10 mouse cellular contexts compared by ENCODE assay signal in genomic region chr6:100613593-100614267, GRCm38 (mm10). TPM values are rescaled to one million over a fixed set of nuclear protein-coding genes. Genes with fewer than 3 reads are reported as not detected.
DNase-seq lines count a peak whose midpoint lies in the region; ATAC-seq and TF ChIP-seq lines count a peak whose summit lies in the region.
"Had no signal": no experiment of that assay in that cellular context is flagged by ENCODE, and none has a peak within 500 bp of the region (broad histone marks: within the 10 kb centered on the region; RNA-seq: fewer than 3 reads in every experiment).

No protein-coding gene starts in this region.

- no peaks in the 10 kb centered on the region for H3K27me3 ChIP-seq in forebrain, embryonic 13.5 days
- no peaks in the 10 kb centered on the region for H3K27me3 ChIP-seq in forebrain, embryonic 10.5 days (ENCODE audit: poor library complexity, severe bottlenecking)
- H3K27me3 ChIP-seq in midbrain, embryonic 11.5 days (ENCODE audit: control insufficient read depth, insufficient read depth, low read length) = no peaks in the 10 kb centered on the region
- no peaks in the 10 kb centered on the region for H3K27me3 ChIP-seq in midbrain, embryonic 16.5 days (ENCODE audit: control insufficient read depth, insufficient read depth, low read depth, low read length)
- no peaks in the 10 kb centered on the region for H3K27me3 ChIP-seq in lung, postnatal 0 days (replicated peaks; ENCODE audit: insufficient read depth, low read length)
- H3K27me3 ChIP-seq in stomach, postnatal 0 days (ENCODE audit: control insufficient read depth, insufficient read depth, low read length) = no peaks in the 10 kb centered on the region

- H3K36me3 ChIP-seq in forebrain, embryonic 13.5 days (ENCODE audit: poor library complexity, severe bottlenecking) = no peaks in the 10 kb centered on the region
- H3K36me3 ChIP-seq in forebrain, embryonic 10.5 days (replicated peaks) = peaks cover 16% of the 10 kb centered on the region; the same call in 1 of the 2 replicates
- H3K36me3 ChIP-seq in midbrain, embryonic 11.5 days (ENCODE audit: control insufficient read depth, insufficient read depth, low read length) = no peaks in the 10 kb centered on the region
- no peaks in the 10 kb centered on the region for H3K36me3 ChIP-seq in midbrain, embryonic 16.5 days (ENCODE audit: control insufficient read depth, insufficient read depth, low read length)
- H3K36me3 ChIP-seq in lung, postnatal 0 days (ENCODE audit: insufficient read depth, low read length) = no peaks in the 10 kb centered on the region
- no peaks in the 10 kb centered on the region for H3K36me3 ChIP-seq in stomach, postnatal 0 days (ENCODE audit: control insufficient read depth, insufficient read depth, low read length)

- H3K4me2 ChIP-seq in forebrain, embryonic 13.5 days = no peak overlapping the region
- no peak overlapping the region for H3K4me2 ChIP-seq in midbrain, embryonic 11.5 days
- H3K4me2 ChIP-seq in midbrain, embryonic 16.5 days (ENCODE audit: low read length) = no peak overlapping the region
- H3K4me2 ChIP-seq in lung, postnatal 0 days (replicated peaks; ENCODE audit: low read depth, low read length) = no peak overlapping the region
- H3K4me2 ChIP-seq in stomach, postnatal 0 days (replicated peaks; ENCODE audit: low read depth) = no peak overlapping the region

- ATAC-seq in forebrain, embryonic 13.5 days = 0 out of 2 replicates have a peak, but pooled peaks have one; percentile 30
- ATAC-seq in midbrain, embryonic 11.5 days (ENCODE audit: low FRiP score) = no peak
- ATAC-seq in midbrain, embryonic 16.5 days = no peak; the same call in 1 of the 2 replicates
- peak; percentile 72 for ATAC-seq in lung, postnatal 0 days
- 0 out of 2 replicates have a peak, but pooled peaks have one; percentile 26 for ATAC-seq in stomach, postnatal 0 days (ENCODE audit: low FRiP score, low TSS enrichment)

- H3K27ac ChIP-seq in forebrain, embryonic 13.5 days = peak overlapping the region; percentile 19; the same call in 1 of the 2 replicates
- H3K27ac ChIP-seq in forebrain, embryonic 10.5 days = no peak overlapping the region
- no peak overlapping the region for H3K27ac ChIP-seq in midbrain, embryonic 11.5 days (ENCODE audit: low read depth, low read length)
- H3K27ac ChIP-seq in midbrain, embryonic 16.5 days (ENCODE audit: low read length) = no peak overlapping the region
- no peak overlapping the region for H3K27ac ChIP-seq in lung, postnatal 0 days (ENCODE audit: low read length)
- no peak overlapping the region for H3K27ac ChIP-seq in stomach, postnatal 0 days (replicated peaks)

- no peak overlapping the region for H3K4me3 ChIP-seq in forebrain, embryonic 13.5 days
- H3K4me3 ChIP-seq in forebrain, embryonic 10.5 days = no peak overlapping the region
- no peak overlapping the region for H3K4me3 ChIP-seq in midbrain, embryonic 11.5 days (ENCODE audit: low read depth, low read length)
- no peak overlapping the region for H3K4me3 ChIP-seq in midbrain, embryonic 16.5 days (ENCODE audit: low read depth, low read length)
- no peak overlapping the region for H3K4me3 ChIP-seq in lung, postnatal 0 days (ENCODE audit: low read depth, low read length)
- H3K4me3 ChIP-seq in stomach, postnatal 0 days (ENCODE audit: low read depth, low read length) = no peak overlapping the region

- TF ChIP-seq CTCF in lung, postnatal 0 days (IDR thresholded peaks at IDR 0.05) = no peak
- no peak for TF ChIP-seq CTCF in stomach, postnatal 0 days (IDR thresholded peaks at IDR 0.05; ENCODE audit: low read depth)

- no peak for TF ChIP-seq EP300 in lung, postnatal 0 days (IDR thresholded peaks at IDR 0.05)
- TF ChIP-seq EP300 in stomach, postnatal 0 days (optimal IDR thresholded peaks at IDR 0.05) = no peak

- H3K4me1 ChIP-seq in forebrain, embryonic 13.5 days = peaks cover 13% of the 10 kb centered on the region
- peaks cover 9% of the 10 kb centered on the region for H3K4me1 ChIP-seq in forebrain, embryonic 10.5 days
- H3K4me1 ChIP-seq in midbrain, embryonic 11.5 days (ENCODE audit: control insufficient read depth, insufficient read depth, low read length) = peaks cover 5% of the 10 kb centered on the region; the same call in 1 of the 2 replicates
- H3K4me1 ChIP-seq in midbrain, embryonic 16.5 days (ENCODE audit: control insufficient read depth, insufficient read depth, low read length) = 0 out of 2 replicates have a peak, but pooled peaks cover 4% of the 10 kb centered on the region
- H3K4me1 ChIP-seq in lung, postnatal 0 days (ENCODE audit: insufficient read depth, low read depth, low read length) = no peaks in the 10 kb centered on the region
- no peaks in the 10 kb centered on the region for H3K4me1 ChIP-seq in stomach, postnatal 0 days (replicated peaks; ENCODE audit: control insufficient read depth, insufficient read depth)

- no peak for DNase-seq in forebrain, embryonic 10.5 days (ENCODE audit: extremely low spot score, low spot score)
- DNase-seq in midbrain, embryonic 11.5 days (ENCODE audit: low spot score, missing footprints) = peak; percentile 79
- DNase-seq in lung, postnatal 0 days (ENCODE audit: low spot score) = peak; percentile 63
- no peak for DNase-seq in stomach, postnatal 0 days (ENCODE audit: low spot score)
- no peak for DNase-seq in layer of hippocampus, adult 11-12 months (ENCODE audit: low spot score)
- no peak for DNase-seq in layer of hippocampus, adult 9-10 months (ENCODE audit: low spot score)
- DNase-seq: gastrocnemius, postnatal 10 days; kidney, adult 18-20 months had no signal

- no peak overlapping the region for H3K9ac ChIP-seq in forebrain, embryonic 13.5 days
- H3K9ac ChIP-seq in midbrain, embryonic 11.5 days (ENCODE audit: low read length) = no peak overlapping the region
- no peak overlapping the region for H3K9ac ChIP-seq in midbrain, embryonic 16.5 days (ENCODE audit: low read depth, low read length)
- H3K9ac ChIP-seq in lung, postnatal 0 days (replicated peaks; ENCODE audit: low read depth) = no peak overlapping the region
- H3K9ac ChIP-seq in stomach, postnatal 0 days (ENCODE audit: low read length) = no peak overlapping the region

- H3K9me3 ChIP-seq in forebrain, embryonic 13.5 days (replicated peaks) = no peaks in the 10 kb centered on the region
- H3K9me3 ChIP-seq in forebrain, embryonic 10.5 days = no peaks in the 10 kb centered on the region
- no peaks in the 10 kb centered on the region for H3K9me3 ChIP-seq in midbrain, embryonic 11.5 days (ENCODE audit: control insufficient read depth, low read length)
- no peaks in the 10 kb centered on the region for H3K9me3 ChIP-seq in midbrain, embryonic 16.5 days (replicated peaks; ENCODE audit: control insufficient read depth, low read length, poor library complexity, severe bottlenecking)
- no peaks in the 10 kb centered on the region for H3K9me3 ChIP-seq in lung, postnatal 0 days (ENCODE audit: low read length)
- no peaks in the 10 kb centered on the region for H3K9me3 ChIP-seq in stomach, postnatal 0 days (ENCODE audit: control insufficient read depth, low read length)

- WGBS in forebrain, embryonic 13.5 days = 51% methylated on average over 6 of the region's 6 CpGs
- WGBS in forebrain, embryonic 10.5 days = 69% methylated on average over 6 of the region's 6 CpGs
- 57% methylated on average over 6 of the region's 6 CpGs for WGBS in midbrain, embryonic 11.5 days
- WGBS in midbrain, embryonic 16.5 days = 47% methylated on average over 6 of the region's 6 CpGs
- 64% methylated on average over 6 of the region's 6 CpGs for WGBS in lung, postnatal 0 days
- WGBS in stomach, postnatal 0 days = 67% methylated on average over 6 of the region's 6 CpGs

RNA-seq across cellular contexts. Expression of gene Shq1, which starts 57.2 kb away (rescaled TPM):
- 16.0 TPM in 2 replicates for polyA plus RNA-seq in forebrain, embryonic 13.5 days (2015; fragmentation: Nextera tagmentation; extraction: Ambion mirVana)
- 26.5 and 27.4 TPM in 2 replicates for polyA plus RNA-seq in forebrain, embryonic 10.5 days (2016; fragmentation: Nextera tagmentation; extraction: Ambion mirVana)
- 18.0 and 18.9 TPM in 2 replicates for polyA plus RNA-seq in midbrain, embryonic 11.5 days (2014; fragmentation: Nextera tagmentation; extraction: Ambion mirVana)
- 9.7 and 10.2 TPM in 2 replicates for polyA plus RNA-seq in midbrain, embryonic 16.5 days (2015; fragmentation: Nextera tagmentation; extraction: Ambion mirVana)
- polyA plus RNA-seq in lung, postnatal 0 days (2015; fragmentation: Nextera tagmentation; extraction: Ambion mirVana) = 5.9 and 6.7 TPM in 2 replicates
- polyA plus RNA-seq in stomach, postnatal 0 days (2015; fragmentation: Nextera tagmentation; extraction: Ambion mirVana) = 7.1 and 7.7 TPM in 2 replicates

Comparison
In these comparisons a context has a peak if more than half of its experiments do, and no peak if none do; other contexts are left out.
1. ATAC-seq: peak in forebrain, embryonic 13.5 days (single experiment), lung, postnatal 0 days (single experiment) and stomach, postnatal 0 days (single experiment); none in midbrain, embryonic 11.5 days (single experiment) and midbrain, embryonic 16.5 days (single experiment).
2. DNase-seq: peak in midbrain, embryonic 11.5 days (single experiment) and lung, postnatal 0 days (single experiment); none in forebrain, embryonic 10.5 days (single experiment), stomach, postnatal 0 days (single experiment), layer of hippocampus, adult 11-12 months (single experiment) and layer of hippocampus, adult 9-10 months (single experiment).